Mouse (Mus musculus): ENCODE measurements at regions not wholly inside any gene's neighbourhood (a gene's known extent, or its start where the extent isn't known, plus 50 kb on each side); places are given as distances from the start of the nearest gene placed in this dataset.

- H3K4me3 ChIP-seq (ENCODE audit: low read depth, low read length): no peak overlapping the region
- H3K27me3 ChIP-seq (ENCODE audit: control insufficient read depth, insufficient read depth, low read length): no peaks in the 10 kb centered on the region
- DNase-seq (ENCODE audit: low spot score) (peak; percentile 19), ATAC-seq (ENCODE audit: low FRiP score, low TSS enrichment) (peak; percentile 72; the same call in 1 of the 2 replicates)
- H3K4me2 ChIP-seq (replicated peaks; ENCODE audit: low read depth): no peak overlapping the region
- no peaks in the 10 kb centered on the region for H3K36me3 ChIP-seq (ENCODE audit: control insufficient read depth, insufficient read depth, low read length)
- 40% methylated on average over 2 of the region's 2 CpGs for WGBS
- H3K9me3 ChIP-seq (ENCODE audit: control insufficient read depth, low read length): no peaks in the 10 kb centered on the region
- H3K9ac ChIP-seq (ENCODE audit: low read length): no peak overlapping the region
- H3K4me1 ChIP-seq (replicated peaks; ENCODE audit: control insufficient read depth, insufficient read depth): no peaks in the 10 kb centered on the region
- peak overlapping the region; percentile 30; the same call in 1 of the 2 replicates for H3K27ac ChIP-seq (replicated peaks)
- TF ChIP-seq CTCF (IDR thresholded peaks at IDR 0.05; ENCODE audit: low read depth) (no peak), EP300 (optimal IDR thresholded peaks at IDR 0.05) (no peak)
Observed at GRCm38 (mm10) chr17:4199698-4200153, 503.7 kb upstream of the Nox3 start.

- TF ChIP-seq CTCF (IDR thresholded peaks at IDR 0.05; ENCODE audit: low read depth): no peak
- no peak for TF ChIP-seq EP300 (optimal IDR thresholded peaks at IDR 0.05)
- DNase-seq (ENCODE audit: low spot score): no peak
- H3K4me3 ChIP-seq (ENCODE audit: low read depth, low read length): no peak overlapping the region
- H3K36me3 ChIP-seq (ENCODE audit: control insufficient read depth, insufficient read depth, low read length): no peaks in the 10 kb centered on the region
- H3K27me3 ChIP-seq (ENCODE audit: control insufficient read depth, insufficient read depth, low read length): no peaks in the 10 kb centered on the region
- no peaks in the 10 kb centered on the region for H3K9me3 ChIP-seq (ENCODE audit: control insufficient read depth, low read length)
- H3K4me1 ChIP-seq (replicated peaks; ENCODE audit: control insufficient read depth, insufficient read depth): no peaks in the 10 kb centered on the region
- no peak overlapping the region for H3K4me2 ChIP-seq (replicated peaks; ENCODE audit: low read depth)
- H3K9ac ChIP-seq (ENCODE audit: low read length): no peak overlapping the region
- 83% methylated on average over 4 of the region's 4 CpGs for WGBS
- no peak overlapping the region for H3K27ac ChIP-seq (replicated peaks)
- no peak for ATAC-seq (ENCODE audit: low FRiP score, low TSS enrichment)
Observed at GRCm38 (mm10) chr17:4201300-4201699, 505.2 kb upstream of the Nox3 start.

- no peaks in the 10 kb centered on the region for H3K4me1 ChIP-seq (replicated peaks; ENCODE audit: control insufficient read depth, insufficient read depth)
- DNase-seq (ENCODE audit: low spot score) (no peak), ATAC-seq (ENCODE audit: low FRiP score, low TSS enrichment) (no peak)
- H3K4me2 ChIP-seq (replicated peaks; ENCODE audit: low read depth): no peak overlapping the region
- no peak overlapping the region for H3K9ac ChIP-seq (ENCODE audit: low read length)
- no peaks in the 10 kb centered on the region for H3K27me3 ChIP-seq (ENCODE audit: control insufficient read depth, insufficient read depth, low read length)
- no peaks in the 10 kb centered on the region for H3K36me3 ChIP-seq (ENCODE audit: control insufficient read depth, insufficient read depth, low read length)
- H3K9me3 ChIP-seq (ENCODE audit: control insufficient read depth, low read length): no peaks in the 10 kb centered on the region
- no peak overlapping the region for H3K4me3 ChIP-seq (ENCODE audit: low read depth, low read length)
- no peak for TF ChIP-seq CTCF (IDR thresholded peaks at IDR 0.05; ENCODE audit: low read depth)
- TF ChIP-seq EP300 (optimal IDR thresholded peaks at IDR 0.05): no peak
- H3K27ac ChIP-seq (replicated peaks): no peak overlapping the region
- WGBS: 85% methylated on average over 5 of the region's 5 CpGs
Observed at GRCm38 (mm10) chr17:4208142-4208925, 512.3 kb upstream of the Nox3 start.

GRCm38 (mm10) chr17:4209650-4210049 is 513.6 kb upstream of the Nox3 start:
- H3K36me3 ChIP-seq (ENCODE audit: control insufficient read depth, insufficient read depth, low read length): no peaks in the 10 kb centered on the region
- no peak overlapping the region for H3K4me2 ChIP-seq (replicated peaks; ENCODE audit: low read depth)
- no peak for ATAC-seq (ENCODE audit: low FRiP score, low TSS enrichment)
- WGBS: 65% methylated on average over 8 of the region's 8 CpGs
- no peaks in the 10 kb centered on the region for H3K9me3 ChIP-seq (ENCODE audit: control insufficient read depth, low read length)
- no peak for DNase-seq (ENCODE audit: low spot score)
- no peak overlapping the region for H3K27ac ChIP-seq (replicated peaks)
- no peak overlapping the region for H3K4me3 ChIP-seq (ENCODE audit: low read depth, low read length)
- TF ChIP-seq EP300 (optimal IDR thresholded peaks at IDR 0.05): no peak
- TF ChIP-seq CTCF (IDR thresholded peaks at IDR 0.05; ENCODE audit: low read depth): no peak
- no peaks in the 10 kb centered on the region for H3K4me1 ChIP-seq (replicated peaks; ENCODE audit: control insufficient read depth, insufficient read depth)
- H3K9ac ChIP-seq (ENCODE audit: low read length): no peak overlapping the region
- no peaks in the 10 kb centered on the region for H3K27me3 ChIP-seq (ENCODE audit: control insufficient read depth, insufficient read depth, low read length)

- Histone ChIP-seq H3K4me1 (replicated peaks; ENCODE audit: control insufficient read depth, insufficient read depth) (no peaks in the 10 kb centered on the region), H3K4me2 (replicated peaks; ENCODE audit: low read depth) (no peak overlapping the region), H3K4me3 (ENCODE audit: low read depth, low read length) (no peak overlapping the region), H3K9me3 (ENCODE audit: control insufficient read depth, low read length) (no peaks in the 10 kb centered on the region), H3K27ac (replicated peaks) (no peak overlapping the region), H3K36me3 (ENCODE audit: control insufficient read depth, insufficient read depth, low read length) (no peaks in the 10 kb centered on the region), H3K9ac (ENCODE audit: low read length) (no peak overlapping the region), H3K27me3 (ENCODE audit: control insufficient read depth, insufficient read depth, low read length) (no peaks in the 10 kb centered on the region)
- 55% methylated on average over 4 of the region's 4 CpGs for WGBS
- no peak for DNase-seq (ENCODE audit: low spot score)
- TF ChIP-seq EP300 (optimal IDR thresholded peaks at IDR 0.05) (no peak), CTCF (IDR thresholded peaks at IDR 0.05; ENCODE audit: low read depth) (no peak)
- ATAC-seq (ENCODE audit: low FRiP score, low TSS enrichment): no peak
Observed at GRCm38 (mm10) chr17:4212586-4212985, 516.5 kb upstream of the Nox3 start.

- Histone ChIP-seq H3K27me3 (ENCODE audit: control insufficient read depth, insufficient read depth, low read length) (no peaks in the 10 kb centered on the region), H3K9ac (ENCODE audit: low read length) (no peak overlapping the region), H3K27ac (replicated peaks) (no peak overlapping the region), H3K9me3 (ENCODE audit: control insufficient read depth, low read length) (no peaks in the 10 kb centered on the region), H3K36me3 (ENCODE audit: control insufficient read depth, insufficient read depth, low read length) (no peaks in the 10 kb centered on the region), H3K4me1 (replicated peaks; ENCODE audit: control insufficient read depth, insufficient read depth) (no peaks in the 10 kb centered on the region), H3K4me2 (replicated peaks; ENCODE audit: low read depth) (no peak overlapping the region), H3K4me3 (ENCODE audit: low read depth, low read length) (no peak overlapping the region)
- DNase-seq (ENCODE audit: low spot score) (no peak), ATAC-seq (ENCODE audit: low FRiP score, low TSS enrichment) (no peak)
- 70% methylated on average over 8 of the region's 8 CpGs for WGBS
- TF ChIP-seq CTCF (IDR thresholded peaks at IDR 0.05; ENCODE audit: low read depth): no peak
- TF ChIP-seq EP300 (optimal IDR thresholded peaks at IDR 0.05): no peak
Observed at GRCm38 (mm10) chr17:4214970-4215369, 518.9 kb upstream of the Nox3 start.
